Mouse (Mus musculus) cerebellum, adult 9-10 months (tissue): ENCODE measurements around the gene Ankmy1.

Experiments used
- DNase-seq: peaks from one replicate; pipeline ENCODE4 v3.0.0; 2022

The Ankmy1 gene

DNA sequence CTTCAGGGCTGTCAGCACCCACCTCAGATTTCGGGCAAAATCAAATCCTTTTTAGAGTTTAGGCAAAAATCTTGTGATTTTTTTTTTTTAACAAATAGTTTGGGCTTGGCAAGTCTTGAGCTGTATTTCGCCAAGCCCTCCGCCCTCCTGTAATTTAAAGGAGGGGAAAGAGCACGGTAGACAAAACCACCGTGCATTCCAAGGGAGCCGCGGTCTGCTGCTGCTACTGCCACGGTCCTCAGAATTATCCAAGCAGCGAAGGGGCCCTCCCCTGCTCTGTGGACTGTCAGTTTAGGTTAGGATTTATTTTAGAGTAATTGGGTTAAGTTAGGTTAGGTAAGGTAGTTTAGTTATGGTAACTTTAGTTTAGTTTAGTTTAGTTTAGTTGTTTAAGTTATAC, 87.6 kb downstream of the Ankmy1 start:
- DNase-seq, result no peak

DNA sequence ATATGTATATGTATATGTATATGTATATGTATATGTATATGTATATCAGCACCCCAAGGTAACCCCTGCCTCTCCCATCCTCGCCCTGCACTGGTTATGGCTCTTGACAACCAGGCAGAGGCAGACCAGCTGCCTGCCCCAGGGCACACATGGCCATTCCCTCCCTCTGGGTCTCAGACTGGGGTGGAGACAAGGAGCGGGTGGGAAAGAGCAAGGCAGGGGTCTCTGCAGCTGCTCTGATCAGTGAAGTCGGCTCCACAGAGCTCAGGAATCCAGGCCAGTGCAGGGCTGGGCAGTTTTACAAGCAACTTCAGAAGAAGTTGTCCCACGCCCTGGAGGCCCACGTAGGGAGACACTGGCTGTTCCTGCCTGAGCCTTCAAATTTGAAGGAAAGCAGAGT, 88.4 kb downstream of the Ankmy1 start:
- DNase-seq, result no peak
